ENCODE assay signal across 10 mouse cellular contexts in the genomic region with DNA sequence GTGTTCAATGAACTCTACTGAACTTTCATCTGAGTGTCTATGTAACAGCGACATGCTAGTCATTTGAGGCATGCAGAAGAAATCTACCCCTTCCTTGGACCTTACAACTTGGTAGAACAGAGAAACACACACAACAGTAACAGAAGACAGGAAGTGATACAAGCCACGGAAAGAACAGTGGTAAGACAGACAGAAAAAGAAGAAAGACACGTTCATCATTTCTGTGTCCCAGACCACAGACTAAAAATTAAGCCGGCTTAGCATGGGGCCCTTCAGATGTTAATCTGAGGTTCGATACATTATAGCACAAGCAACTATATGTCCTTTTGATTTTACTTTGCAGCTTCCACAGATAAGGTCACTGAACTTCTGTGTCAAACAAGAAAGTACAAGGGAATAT. TPM values are rescaled to one million over a fixed set of nuclear protein-coding genes. Genes with fewer than 3 reads are reported as not detected.
DNase-seq lines count a peak whose midpoint lies in the region; ATAC-seq lines count a peak whose summit lies in the region.
"Had no signal": no experiment of that assay in that cellular context is flagged by ENCODE, and none has a peak within 500 bp of the region (broad histone marks: within the 10 kb centered on the region; RNA-seq: fewer than 3 reads in every experiment).

No protein-coding gene starts in this region.

- WGBS in liver, embryonic 13.5 days (ENCODE audit: insufficient replicate concordance) = 9% methylated on average over 5 of the region's 5 CpGs

- peak; percentile 41 for DNase-seq in heart, adult 11 months
- no peak for DNase-seq in heart, postnatal 25 days (ENCODE audit: low spot score)
- peak; percentile 30 for DNase-seq in thymus, postnatal 14 days
- no peak for DNase-seq in thymus, postnatal 25 days
- no peak for DNase-seq in liver, embryonic 13.5 days
- DNase-seq in adrenal gland, postnatal 14 days = no peak
- DNase-seq in c-Kit-positive CD71-positive TER-119-positive erythroid progenitor cells, embryonic 14.5 days (ENCODE audit: low spot score) = no peak
- DNase-seq in ovary, adult 18-20 months (ENCODE audit: low spot score) = no peak
- DNase-seq: cerebellum, postnatal 36 days; thymus, postnatal 4 days had no signal

- no peaks in the 10 kb centered on the region for H3K9me3 ChIP-seq in liver, embryonic 13.5 days (replicated peaks)

- peaks cover 61% of the 10 kb centered on the region for H3K4me1 ChIP-seq in liver, embryonic 13.5 days (replicated peaks)

- H3K27ac ChIP-seq in liver, embryonic 13.5 days = peak overlapping the region; percentile 19; the same call in 1 of the 2 replicates

- H3K27me3 ChIP-seq in liver, embryonic 13.5 days = no peaks in the 10 kb centered on the region

- intact Hi-C loops in heart, postnatal 25 days (cut with DNase I) = loop anchor here (5.0 kb wide), 1 partner anchor 51 kb away; a partner anchor contains a TSS

- H3K36me3 ChIP-seq in liver, embryonic 13.5 days = no peaks in the 10 kb centered on the region

- H3K4me2 ChIP-seq in liver, embryonic 13.5 days = peak overlapping the region; percentile 89

- H3K4me3 ChIP-seq in liver, embryonic 13.5 days (replicated peaks) = peak overlapping the region; percentile 93

- no peak for ATAC-seq in liver, embryonic 13.5 days (ENCODE audit: low read depth)

- H3K9ac ChIP-seq in liver, embryonic 13.5 days = peak overlapping the region; percentile 98

RNA-seq across cellular contexts. Expression of a gene that starts 2.1 kb away (rescaled TPM):
- 10 to 100 TPM; 48.1 to 56.8 TPM for total RNA-seq in heart, postnatal 25 days (2021)
- polyA plus RNA-seq in liver, embryonic 13.5 days (2015; fragmentation: Nextera tagmentation; extraction: Ambion mirVana) = 132 and 152 TPM in 2 replicates
- total RNA-seq in adrenal gland, postnatal 14 days (2021) = 126 and 130 TPM in 2 replicates

RNA-seq across cellular contexts. Expression of a gene that starts 51.2 kb away (rescaled TPM):
- 1 to 10 TPM; 7.3 to 8.6 TPM for total RNA-seq in heart, postnatal 25 days (2021)
- 54.8 and 67.3 TPM in 2 replicates for polyA plus RNA-seq in liver, embryonic 13.5 days (2015; fragmentation: Nextera tagmentation; extraction: Ambion mirVana)
- 14.0 and 14.8 TPM in 2 replicates for total RNA-seq in adrenal gland, postnatal 14 days (2021)

Comparison
In these comparisons a context has a peak if more than half of its experiments do, and no peak if none do; other contexts are left out.
1. DNase-seq: peak in heart, adult 11 months (single experiment) and thymus, postnatal 14 days (single experiment); none in heart, postnatal 25 days (single experiment), thymus, postnatal 25 days (single experiment), liver, embryonic 13.5 days (single experiment), adrenal gland, postnatal 14 days (single experiment), c-Kit-positive CD71-positive TER-119-positive erythroid progenitor cells, embryonic 14.5 days (single experiment) and ovary, adult 18-20 months (single experiment).